Mouse (Mus musculus): ENCODE results near the gene Olfr145.

Gene Olfr145

DNA sequence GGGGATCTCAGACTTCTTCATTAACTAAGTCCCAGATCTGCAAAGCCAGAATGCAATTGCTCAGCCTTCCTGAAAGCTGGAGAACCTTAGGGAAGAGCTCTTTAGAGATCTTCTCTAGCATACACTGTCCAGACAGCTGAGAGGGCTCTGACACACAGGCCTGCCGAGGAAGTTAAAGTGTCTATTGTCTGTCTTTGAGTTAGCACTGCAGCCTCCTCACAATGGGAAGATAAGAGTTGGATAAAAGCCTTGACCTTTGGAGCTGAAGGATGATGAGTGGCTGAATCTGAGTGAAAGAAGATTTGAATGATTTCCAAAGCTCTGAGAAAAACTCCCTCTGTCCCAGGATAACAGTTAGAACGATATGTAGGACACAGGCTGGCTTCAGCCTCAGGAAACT lies at the start of gene Olfr145:
Gene Olfr145, plus strand, starts transcription at position 64 of the 400 bp plus-strand sequence.
- Histone ChIP-seq H3K4me1 (replicated peaks; ENCODE audit: low read depth, low read length) (no peaks in the 10 kb centered on the region), H3K4me3 (replicated peaks; ENCODE audit: low read length) (no peak within 1 kb of the TSS), H3K27me3 (ENCODE audit: insufficient read depth, low read length) (no peaks in the 10 kb centered on the region), H3K36me3 (ENCODE audit: insufficient read depth, low read length) (no peaks in the 10 kb centered on the region), H3K9me3 (ENCODE audit: low read length) (peaks cover 11% of the 10 kb centered on the region)
- TF ChIP-seq POU5F1 (IDR thresholded peaks at IDR 0.05; ENCODE audit: borderline replicate concordance, low read length): no peak
- TF ChIP-seq CTCF (conservative IDR thresholded peaks at IDR 0.05; ENCODE audit: low read length): no peak
- TF ChIP-seq NANOG (IDR thresholded peaks at IDR 0.05; ENCODE audit: borderline replicate concordance, low read length): no peak

DNA sequence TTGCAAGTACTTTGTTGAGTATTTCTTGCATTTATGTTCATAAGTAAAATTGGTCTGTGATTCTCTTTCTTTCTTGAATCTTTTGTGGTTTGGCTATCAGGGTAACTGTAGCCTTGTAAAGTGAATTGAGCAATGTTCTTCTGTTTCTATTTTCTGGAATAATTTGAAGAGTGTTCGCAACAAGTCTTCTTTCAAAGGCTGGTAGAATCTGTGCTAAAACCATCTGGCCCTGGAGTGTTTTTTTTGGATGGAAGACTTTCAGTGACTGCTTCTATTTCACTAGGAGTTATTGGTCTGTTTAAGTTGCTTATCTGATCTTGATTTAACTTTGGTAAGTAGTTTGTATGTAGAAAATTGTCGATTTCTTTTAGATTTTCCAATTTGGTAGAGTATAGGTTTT lies 47.3 kb upstream of the Olfr145 start:
- Histone ChIP-seq H3K27me3 (ENCODE audit: insufficient read depth, low read length) (no peaks in the 10 kb centered on the region), H3K4me1 (replicated peaks; ENCODE audit: low read depth, low read length) (no peaks in the 10 kb centered on the region), H3K4me3 (replicated peaks; ENCODE audit: low read length) (no peak overlapping the region), H3K9me3 (ENCODE audit: low read length) (no peaks in the 10 kb centered on the region), H3K36me3 (ENCODE audit: insufficient read depth, low read length) (no peaks in the 10 kb centered on the region)
- TF ChIP-seq NANOG (IDR thresholded peaks at IDR 0.05; ENCODE audit: borderline replicate concordance, low read length): no peak
- TF ChIP-seq CTCF (conservative IDR thresholded peaks at IDR 0.05; ENCODE audit: low read length): no peak
- no peak for TF ChIP-seq POU5F1 (IDR thresholded peaks at IDR 0.05; ENCODE audit: borderline replicate concordance, low read length)

DNA sequence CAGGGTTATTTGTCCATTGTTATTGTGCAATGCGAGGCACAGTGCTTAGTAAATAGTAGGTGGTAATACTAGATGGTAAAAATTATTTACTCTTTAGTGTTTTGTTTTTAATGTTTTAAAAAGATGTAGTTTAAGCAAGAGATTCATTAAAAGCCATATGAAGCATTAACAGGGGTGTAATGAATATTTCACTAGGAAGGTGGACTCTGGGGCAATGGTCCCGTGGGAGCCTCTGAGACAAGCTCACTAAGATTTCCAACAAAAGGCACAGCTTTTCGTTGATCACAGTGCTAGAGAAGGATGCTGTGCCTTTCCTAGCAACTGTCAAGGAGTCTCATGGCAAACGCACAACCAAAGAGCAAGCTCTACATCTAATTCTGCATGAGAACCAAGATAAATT lies 42.6 kb upstream of the Olfr145 start, which contains the start of gene Olfr877:
Gene Olfr877, plus strand, starts transcription at position 301 of the 400 bp plus-strand sequence.
- H3K9me3 ChIP-seq (ENCODE audit: low read length): no peaks in the 10 kb centered on the region
- H3K27me3 ChIP-seq (ENCODE audit: insufficient read depth, low read length): no peaks in the 10 kb centered on the region
- TF ChIP-seq POU5F1 (IDR thresholded peaks at IDR 0.05; ENCODE audit: borderline replicate concordance, low read length): no peak
- TF ChIP-seq NANOG (IDR thresholded peaks at IDR 0.05; ENCODE audit: borderline replicate concordance, low read length): no peak
- TF ChIP-seq CTCF (conservative IDR thresholded peaks at IDR 0.05; ENCODE audit: low read length): no peak
- no peaks in the 10 kb centered on the region for H3K4me1 ChIP-seq (replicated peaks; ENCODE audit: low read depth, low read length)
- H3K36me3 ChIP-seq (ENCODE audit: insufficient read depth, low read length): no peaks in the 10 kb centered on the region
- H3K4me3 ChIP-seq (replicated peaks; ENCODE audit: low read length): no peak within 1 kb of the TSS

DNA sequence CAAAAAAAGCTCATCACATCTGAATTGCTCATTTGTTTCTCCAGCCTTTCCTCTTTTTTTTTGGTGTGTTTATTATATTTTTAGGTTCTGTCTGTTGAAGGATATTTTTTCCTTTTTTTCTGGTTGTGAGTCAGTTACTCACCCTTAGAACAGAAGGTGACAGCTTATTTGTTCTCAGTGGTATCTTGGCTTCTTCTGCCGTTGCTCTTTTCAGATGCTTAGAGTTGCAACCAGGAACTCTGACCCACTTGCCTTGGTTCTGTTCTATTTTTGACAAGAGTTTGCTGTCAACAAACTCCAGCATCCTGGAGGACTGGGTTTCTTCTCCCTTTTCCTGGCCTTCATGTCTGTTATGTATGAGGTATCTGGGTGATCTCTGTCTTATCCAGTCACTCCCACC lies 33.2 kb upstream of the Olfr145 start:
- H3K4me1 ChIP-seq (replicated peaks; ENCODE audit: low read depth, low read length): no peaks in the 10 kb centered on the region
- no peaks in the 10 kb centered on the region for H3K36me3 ChIP-seq (ENCODE audit: insufficient read depth, low read length)

DNA sequence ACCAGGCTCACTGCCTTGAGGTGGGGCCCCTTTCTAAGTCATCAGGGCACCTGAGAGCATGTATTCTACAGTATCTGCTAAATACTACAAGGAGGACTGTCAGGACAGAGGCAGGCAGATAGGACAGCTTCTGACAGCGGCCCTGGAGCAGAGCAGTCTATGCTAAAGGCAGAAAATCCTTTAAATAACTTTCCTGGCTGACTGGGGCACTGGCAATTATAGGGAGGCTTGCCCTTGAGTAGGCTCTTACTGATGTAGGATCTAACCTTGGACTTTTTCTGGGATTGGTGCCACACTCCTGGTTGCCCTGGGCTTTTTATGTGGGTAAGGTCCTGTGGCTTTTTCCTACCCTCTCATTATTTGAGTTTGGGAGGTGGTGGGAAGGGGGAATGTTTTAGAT lies 26.3 kb upstream of the Olfr145 start:
- H3K4me3 ChIP-seq (replicated peaks; ENCODE audit: low read length): no peak overlapping the region
- TF ChIP-seq POU5F1 (IDR thresholded peaks at IDR 0.05; ENCODE audit: borderline replicate concordance, low read length): no peak
- TF ChIP-seq CTCF (conservative IDR thresholded peaks at IDR 0.05; ENCODE audit: low read length): no peak
- no peak for TF ChIP-seq NANOG (IDR thresholded peaks at IDR 0.05; ENCODE audit: borderline replicate concordance, low read length)
- H3K9me3 ChIP-seq (ENCODE audit: low read length): no peaks in the 10 kb centered on the region
- no peaks in the 10 kb centered on the region for H3K27me3 ChIP-seq (ENCODE audit: insufficient read depth, low read length)
- no peaks in the 10 kb centered on the region for H3K4me1 ChIP-seq (replicated peaks; ENCODE audit: low read depth, low read length)
- no peaks in the 10 kb centered on the region for H3K36me3 ChIP-seq (ENCODE audit: insufficient read depth, low read length)

More for the DNA sequence above, 33.2 kb upstream of the Olfr145 start:
- Histone ChIP-seq H3K4me3 (replicated peaks; ENCODE audit: low read length) (no peak overlapping the region), H3K27me3 (ENCODE audit: insufficient read depth, low read length) (no peaks in the 10 kb centered on the region), H3K9me3 (ENCODE audit: low read length) (no peaks in the 10 kb centered on the region)
- TF ChIP-seq CTCF (conservative IDR thresholded peaks at IDR 0.05; ENCODE audit: low read length) (no peak), NANOG (IDR thresholded peaks at IDR 0.05; ENCODE audit: borderline replicate concordance, low read length) (no peak), POU5F1 (IDR thresholded peaks at IDR 0.05; ENCODE audit: borderline replicate concordance, low read length) (no peak)

DNA sequence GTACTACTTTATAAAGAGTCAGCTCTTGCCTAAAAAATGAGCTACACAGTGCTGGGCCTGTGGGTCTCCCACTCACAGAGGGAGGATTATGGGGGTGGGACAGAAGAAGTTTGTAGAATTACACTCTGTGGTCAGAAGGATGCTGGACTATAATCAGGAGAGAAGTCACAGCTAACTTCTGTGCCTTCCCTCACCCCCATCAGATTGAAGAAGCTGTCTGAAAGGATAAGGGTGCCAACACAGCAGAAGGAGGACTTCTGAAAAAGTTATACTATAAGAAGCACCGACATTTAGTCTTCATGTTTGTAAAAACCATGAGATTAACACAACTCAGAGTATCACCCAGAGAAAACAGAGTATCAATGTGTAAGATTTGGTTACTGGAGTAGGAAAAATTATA lies 25.4 kb upstream of the Olfr145 start:
- H3K36me3 ChIP-seq (ENCODE audit: insufficient read depth, low read length): no peaks in the 10 kb centered on the region
- H3K4me3 ChIP-seq (replicated peaks; ENCODE audit: low read length): no peak overlapping the region
- H3K9me3 ChIP-seq (ENCODE audit: low read length): no peaks in the 10 kb centered on the region
- no peak for TF ChIP-seq NANOG (IDR thresholded peaks at IDR 0.05; ENCODE audit: borderline replicate concordance, low read length)
- TF ChIP-seq POU5F1 (IDR thresholded peaks at IDR 0.05; ENCODE audit: borderline replicate concordance, low read length): no peak
- no peak for TF ChIP-seq CTCF (conservative IDR thresholded peaks at IDR 0.05; ENCODE audit: low read length)
- no peaks in the 10 kb centered on the region for H3K4me1 ChIP-seq (replicated peaks; ENCODE audit: low read depth, low read length)
- H3K27me3 ChIP-seq (ENCODE audit: insufficient read depth, low read length): no peaks in the 10 kb centered on the region

DNA sequence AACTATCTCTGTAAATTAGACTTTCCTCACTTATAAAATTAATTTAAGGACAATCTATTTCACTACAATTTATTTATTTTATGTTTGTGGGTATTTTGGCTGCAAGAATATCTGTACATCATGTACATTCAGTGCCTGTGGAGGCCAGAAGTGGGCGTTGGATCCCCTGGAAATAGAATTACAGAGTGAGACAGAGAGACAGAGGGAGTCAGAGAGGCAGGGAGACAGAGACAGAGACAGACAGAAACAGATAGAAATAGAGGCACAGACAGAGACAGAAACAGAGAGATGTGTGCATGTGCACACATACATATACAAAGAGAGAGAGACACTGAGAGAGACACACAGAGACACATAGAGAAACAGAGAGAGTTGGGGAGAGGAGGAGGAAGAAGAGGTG lies 25.0 kb upstream of the Olfr145 start:
- Histone ChIP-seq H3K9me3 (ENCODE audit: low read length) (no peaks in the 10 kb centered on the region), H3K4me1 (replicated peaks; ENCODE audit: low read depth, low read length) (no peaks in the 10 kb centered on the region), H3K36me3 (ENCODE audit: insufficient read depth, low read length) (no peaks in the 10 kb centered on the region), H3K4me3 (replicated peaks; ENCODE audit: low read length) (no peak overlapping the region), H3K27me3 (ENCODE audit: insufficient read depth, low read length) (no peaks in the 10 kb centered on the region)
- TF ChIP-seq NANOG (IDR thresholded peaks at IDR 0.05; ENCODE audit: borderline replicate concordance, low read length) (no peak), CTCF (conservative IDR thresholded peaks at IDR 0.05; ENCODE audit: low read length) (no peak), POU5F1 (IDR thresholded peaks at IDR 0.05; ENCODE audit: borderline replicate concordance, low read length) (no peak)

DNA sequence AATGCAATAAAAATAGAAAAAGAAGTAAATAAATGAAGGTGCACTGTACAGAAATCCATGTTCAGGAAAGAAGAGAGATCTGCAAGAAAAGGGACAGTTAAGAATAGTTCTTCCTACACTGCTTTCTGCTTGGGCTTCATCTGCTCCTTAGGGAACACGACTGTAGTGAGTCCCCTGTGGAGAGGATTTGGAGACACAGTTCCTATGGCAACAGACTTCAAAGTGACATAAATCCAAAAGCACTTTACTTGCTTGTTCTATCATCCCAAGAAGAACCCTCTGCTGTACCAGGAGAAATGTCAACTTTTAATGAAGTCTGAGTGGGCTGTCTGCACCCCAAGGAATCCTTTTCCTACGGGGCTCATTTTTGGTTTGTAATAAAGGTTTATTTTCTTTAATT lies 5.6 kb upstream of the Olfr145 start:
- Histone ChIP-seq H3K9me3 (ENCODE audit: low read length) (peaks cover 34% of the 10 kb centered on the region), H3K27me3 (ENCODE audit: insufficient read depth, low read length) (no peaks in the 10 kb centered on the region), H3K36me3 (ENCODE audit: insufficient read depth, low read length) (no peaks in the 10 kb centered on the region), H3K4me1 (replicated peaks; ENCODE audit: low read depth, low read length) (no peaks in the 10 kb centered on the region), H3K4me3 (replicated peaks; ENCODE audit: low read length) (no peak overlapping the region)
- no peak for TF ChIP-seq POU5F1 (IDR thresholded peaks at IDR 0.05; ENCODE audit: borderline replicate concordance, low read length)
- TF ChIP-seq CTCF (conservative IDR thresholded peaks at IDR 0.05; ENCODE audit: low read length): no peak
- TF ChIP-seq NANOG (IDR thresholded peaks at IDR 0.05; ENCODE audit: borderline replicate concordance, low read length): no peak

DNA sequence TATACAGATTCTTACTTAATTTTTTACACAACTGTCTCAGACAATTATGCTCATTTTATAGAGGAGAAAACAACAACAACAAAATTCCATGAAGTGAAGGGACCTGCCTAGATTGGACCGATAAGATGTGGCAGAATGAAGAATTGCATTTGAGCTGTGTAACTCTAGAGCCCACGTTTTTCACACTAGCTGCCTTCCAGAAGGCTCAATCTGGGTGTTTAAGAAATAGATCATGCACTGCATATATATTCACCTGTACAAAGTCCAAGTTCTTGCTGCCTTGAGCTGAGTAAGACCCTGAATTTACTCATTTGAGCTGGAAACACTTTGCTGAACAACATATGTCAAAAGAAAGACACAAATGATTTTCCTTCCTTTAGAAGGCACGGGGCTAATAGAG lies 9.0 kb downstream of the Olfr145 start:
- TF ChIP-seq POU5F1 (IDR thresholded peaks at IDR 0.05; ENCODE audit: borderline replicate concordance, low read length): no peak
- TF ChIP-seq CTCF (conservative IDR thresholded peaks at IDR 0.05; ENCODE audit: low read length): no peak
- no peak for TF ChIP-seq NANOG (IDR thresholded peaks at IDR 0.05; ENCODE audit: borderline replicate concordance, low read length)
- H3K9me3 ChIP-seq (ENCODE audit: low read length): no peaks in the 10 kb centered on the region

More for the DNA sequence above, 9.0 kb downstream of the Olfr145 start:
- H3K36me3 ChIP-seq (ENCODE audit: insufficient read depth, low read length): no peaks in the 10 kb centered on the region
- no peak overlapping the region for H3K4me3 ChIP-seq (replicated peaks; ENCODE audit: low read length)
- no peaks in the 10 kb centered on the region for H3K27me3 ChIP-seq (ENCODE audit: insufficient read depth, low read length)
- H3K4me1 ChIP-seq (replicated peaks; ENCODE audit: low read depth, low read length): no peaks in the 10 kb centered on the region

Data from E14TG2a.4 (cell line).